Mouse (Mus musculus) cortical plate, adult 2 months (tissue): Measurements from ENCODE around the gene Polr2b.

Experiments used
- CTCF ChIP-seq: fragments of 200-500 bp; IDR thresholded peaks from 2 replicates; pipeline ENCODE4 v1.5.1; 2011; ENCODE audit warnings: mild to moderate bottlenecking, control low read depth, low read length; ENCODE audit not compliant: insufficient read depth; ENCODE audit errors: extremely low read depth
- POLR2A ChIP-seq: fragments of 200-500 bp; IDR thresholded peaks from 2 replicates; pipeline ENCODE4 v1.6.1; 2011; ENCODE audit warnings: mild to moderate bottlenecking, low read length, control low read depth; ENCODE audit not compliant: insufficient read depth; ENCODE audit errors: extremely low read depth

DNA sequence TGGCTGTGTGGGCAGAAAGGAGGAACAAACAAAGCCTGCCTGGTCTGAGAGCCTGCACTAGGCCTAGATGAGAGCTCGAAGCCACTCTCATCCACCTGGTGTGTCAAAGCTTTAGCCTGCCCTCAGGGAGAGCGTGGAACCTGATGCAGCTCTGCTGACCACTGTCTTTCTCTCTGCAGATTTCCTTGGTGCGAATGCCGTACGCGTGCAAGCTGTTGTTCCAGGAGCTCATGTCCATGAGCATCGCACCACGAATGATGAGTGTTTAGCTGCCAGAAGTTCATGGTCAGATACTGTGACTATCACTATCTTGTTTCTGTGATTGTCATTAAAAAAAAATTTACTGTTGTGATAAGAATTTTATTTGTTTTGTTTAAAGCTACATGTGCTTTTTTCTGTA, 39.0 kb downstream of the Polr2b start:
- TF ChIP-seq POLR2A (no peak), CTCF (no peak)
